Mouse (Mus musculus) embryonic facial prominence, embryonic 14.5 days (tissue): ENCODE data around the gene Olr1. TPM values are rescaled to one million over a fixed set of nuclear protein-coding genes. Genes with fewer than 3 reads are reported as not detected.
A peak's percentile ranks its signal among the peaks of the same experiment; 100 is the strongest.

ENCODE experiments used
- ATAC-seq: fragments of 200-750 bp; cut with Nextera tagmentation; 2 replicates; pipeline ENCODE4 v1.8.0; 2017; ENCODE audit warnings: low read depth, moderate number of reproducible peaks, moderate TSS enrichment
- DNase-seq: peaks from one replicate; pipeline ENCODE4 v3.0.0-alpha.2; 2015; ENCODE audit warnings: low spot score
- H3K27ac ChIP-seq: fragments of 300-500 bp; sonication (generic); replicated peaks from 2 replicates; pipeline ENCODE4 v1.5.1; 2014; ENCODE audit warnings: low read depth, mild to moderate bottlenecking, low read length, moderate library complexity
- H3K27me3 ChIP-seq: fragments of 300-500 bp; sonication (generic); replicated peaks from 2 replicates; pipeline ENCODE4 v1.6.1; 2014; ENCODE audit warnings: low read length; ENCODE audit not compliant: control insufficient read depth, insufficient read depth
- H3K36me3 ChIP-seq: fragments of 300-500 bp; sonication (generic); 2 replicates; pipeline ENCODE4 v1.6.1; 2014; ENCODE audit warnings: low read length, mixed read lengths; ENCODE audit not compliant: control insufficient read depth, insufficient read depth
- H3K4me1 ChIP-seq: fragments of 300-500 bp; sonication (generic); 2 replicates; pipeline ENCODE4 v1.6.1; 2014; ENCODE audit warnings: antibody characterized with exemption, low read length; ENCODE audit not compliant: control insufficient read depth, insufficient read depth
- H3K4me2 ChIP-seq: fragments of 300-500 bp; sonication (generic); 2 replicates; pipeline ENCODE4 v1.6.1; 2014; ENCODE audit warnings: low read depth, mild to moderate bottlenecking, low read length, moderate library complexity, mixed read lengths
- H3K4me3 ChIP-seq: fragments of 300-500 bp; sonication (generic); 2 replicates; pipeline ENCODE4 v1.5.1; 2014; ENCODE audit warnings: low read depth, mild to moderate bottlenecking, low read length
- H3K9ac ChIP-seq: fragments of 300-500 bp; sonication (generic); 2 replicates; pipeline ENCODE4 v1.6.1; 2014; ENCODE audit warnings: low read depth, mild to moderate bottlenecking, low read length, moderate library complexity, mixed read lengths
- H3K9me3 ChIP-seq: fragments of 300-500 bp; sonication (generic); 2 replicates; pipeline ENCODE4 v1.6.1; 2016; ENCODE audit warnings: low read length; ENCODE audit not compliant: control insufficient read depth
- WGBS: fragments of 180-500 bp; shearing (Covaris S2); extraction: QIAGEN DNeasy Blood & Tissue Kit; methylation state at CpG from one replicate; pipeline ENCODE4 v1.1.7; 2014; 5-methylcytosine and 5-hydroxymethylcytosine counted together
- polyA plus RNA-seq: library from polyadenylated mRNA; unstranded; fragments of >200 nt; fragmentation: Nextera tagmentation; extraction: Ambion mirVana; gene quantifications from 2 replicates; pipeline ENCODE4 v1.2.1, GENCODE M21; 2014

The Olr1 gene
- polyA plus RNA-seq, 1 experiment from 2014 or later = 0.06 TPM

GRCm38 (mm10) chr6:129449743-129450142, 57.2 kb downstream of the Olr1 start:
- Histone ChIP-seq H3K9me3 (no peaks in the 10 kb centered on the region), H3K4me1 (no peaks in the 10 kb centered on the region), H3K27ac (no peak overlapping the region), H3K9ac (no peak overlapping the region), H3K4me2 (no peak overlapping the region), H3K36me3 (no peaks in the 10 kb centered on the region), H3K27me3 (no peaks in the 10 kb centered on the region), H3K4me3 (no peak overlapping the region)
- ATAC-seq (no peak), DNase-seq (peak; percentile 2)
- 56% methylated on average over 6 of the region's 6 CpGs for WGBS

GRCm38 (mm10) chr6:129438033-129438432, 68.9 kb downstream of the Olr1 start:
- WGBS = 85% methylated on average over 2 of the region's 2 CpGs
- DNase-seq (no peak), ATAC-seq (no peak)
- Histone ChIP-seq H3K36me3 (no peaks in the 10 kb centered on the region), H3K27me3 (no peaks in the 10 kb centered on the region), H3K9ac (no peak overlapping the region), H3K4me2 (no peak overlapping the region), H3K4me1 (no peaks in the 10 kb centered on the region), H3K9me3 (no peaks in the 10 kb centered on the region), H3K27ac (no peak overlapping the region), H3K4me3 (no peak overlapping the region)

- Histone ChIP-seq H3K4me1 (no peaks in the 10 kb centered on the region), H3K4me2 (no peak overlapping the region), H3K9ac (no peak overlapping the region), H3K27ac (no peak overlapping the region), H3K36me3 (no peaks in the 10 kb centered on the region), H3K9me3 (no peaks in the 10 kb centered on the region), H3K4me3 (no peak overlapping the region), H3K27me3 (no peaks in the 10 kb centered on the region)
- WGBS = 84% methylated on average over 3 of the region's 3 CpGs
- ATAC-seq = no peak
- no peak for DNase-seq
Measured at GRCm38 (mm10) chr6:129436025-129436424, 70.9 kb downstream of the Olr1 start.

Other genes starting within 250 kb of the Olr1 start
- 0.18 and 0.35 TPM in 2 replicates for gene Cd69, start 231.7 kb downstream of the Olr1 start, polyA plus RNA-seq
- 0.17 TPM in 1 of 2 replicates, not detected in the other for gene 4922502D21Rik, start 175.4 kb downstream of the Olr1 start, polyA plus RNA-seq
- 1.9 and 3.0 TPM in 2 replicates for gene Clec12a, start 164.5 kb downstream of the Olr1 start, polyA plus RNA-seq
- gene Clec12b, start 121.3 kb downstream of the Olr1 start, polyA plus RNA-seq = 0.21 TPM in 1 of 2 replicates, not detected in the other
- 1.6 and 2.2 TPM in 2 replicates for gene Clec1b, start 109.9 kb downstream of the Olr1 start, polyA plus RNA-seq
- gene Clec9a, start 98.3 kb downstream of the Olr1 start, polyA plus RNA-seq = 0.17 and 0.24 TPM in 2 replicates
- 2.7 and 4.3 TPM in 2 replicates for gene Clec1a, start 55.2 kb downstream of the Olr1 start, polyA plus RNA-seq
- gene Tmem52b, start 5.4 kb upstream of the Olr1 start, polyA plus RNA-seq = not detected in 2 replicates
- gene Gabarapl1, start 26.0 kb upstream of the Olr1 start, polyA plus RNA-seq = 19.8 and 21.4 TPM in 2 replicates
- gene Klre1, start 70.7 kb upstream of the Olr1 start, polyA plus RNA-seq = not detected in 2 replicates
- gene Klrd1, start 84.6 kb upstream of the Olr1 start, polyA plus RNA-seq = 0.26 and 2.4 TPM in 2 replicates
- gene Klrk1, start 116.7 kb upstream of the Olr1 start, polyA plus RNA-seq = 0.06 TPM in 1 of 2 replicates, not detected in the other
- gene Klrc3, start 136.2 kb upstream of the Olr1 start, polyA plus RNA-seq = not detected in 2 replicates
- gene Klrc2, start 153.5 kb upstream of the Olr1 start, polyA plus RNA-seq = not detected in 2 replicates
- gene Klrc1, start 171.8 kb upstream of the Olr1 start, polyA plus RNA-seq = not detected in 2 replicates
- not detected in 2 replicates for gene Klri1, start 210.0 kb upstream of the Olr1 start, polyA plus RNA-seq
- not detected in 2 replicates for gene Klri2, start 233.3 kb upstream of the Olr1 start, polyA plus RNA-seq